Mouse (Mus musculus): ENCODE data around the gene Col4a4. TPM values are rescaled to one million over a fixed set of nuclear protein-coding genes. Genes with fewer than 3 reads are reported as not detected.

Gene Col4a4
- total and polyA plus RNA-seq, 3 experiments = 2.2 to 5.0 (median 3.7) TPM

DNA sequence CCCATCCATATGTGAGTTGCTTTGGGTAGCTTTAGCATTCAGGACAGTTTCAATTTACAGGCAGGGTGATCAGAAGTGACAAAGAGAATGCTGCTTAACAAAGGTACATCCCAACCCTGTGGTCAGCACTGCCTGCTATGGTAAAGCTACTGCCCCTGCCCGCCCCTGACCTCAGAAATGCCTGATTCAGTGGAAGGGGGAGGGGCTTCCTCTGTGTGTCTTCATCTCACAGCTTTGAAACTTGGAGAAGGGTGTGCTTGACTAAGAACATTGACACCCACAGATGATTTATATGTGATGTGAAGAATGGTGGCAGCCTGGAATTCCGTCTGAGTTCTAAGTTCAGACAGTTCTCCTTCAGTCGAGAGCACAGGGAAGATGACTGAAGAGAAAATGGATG, 48.8 kb downstream of the Col4a4 start:
- intact Hi-C loops (cut with DNase I) = no loop called here

DNA sequence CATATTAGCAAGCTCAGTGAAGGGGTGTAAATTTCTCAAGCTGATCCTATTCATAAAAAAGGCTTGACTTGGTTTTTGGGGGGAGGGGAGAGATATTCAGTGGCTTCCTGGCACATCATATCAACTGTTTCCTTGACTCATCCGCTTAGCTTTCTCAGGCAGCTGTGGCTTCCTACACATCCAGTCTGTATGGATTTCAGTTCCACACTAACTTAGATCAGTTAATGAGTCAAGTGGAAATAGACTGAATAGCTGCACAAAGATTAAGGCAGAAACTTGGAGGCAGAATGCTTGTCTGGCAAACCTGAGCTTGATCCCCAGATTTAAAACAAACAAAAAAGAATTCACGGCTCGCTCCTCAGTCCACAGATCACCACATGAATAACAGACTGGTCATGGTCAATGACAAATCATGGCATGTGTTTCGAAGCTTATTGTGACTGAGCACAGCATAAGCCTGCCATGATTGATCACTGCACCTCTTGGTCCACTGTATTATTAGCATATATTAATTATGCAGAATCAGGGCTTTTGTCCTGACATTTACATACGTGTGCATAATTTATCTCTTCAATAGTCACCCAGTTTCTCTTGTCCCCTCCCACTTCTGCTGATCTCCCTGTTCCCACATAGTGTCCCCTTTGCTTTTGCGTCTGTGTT, 50.0 kb downstream of the Col4a4 start:
- Histone ChIP-seq H3K36me3 (ENCODE audit: control insufficient read depth, insufficient read depth, low read length) (peaks cover 2% of the 10 kb centered on the region; the same call in 1 of the 2 replicates), H3K79me2 (replicated peaks; ENCODE audit: control insufficient read depth, insufficient read depth, low read length) (no peaks in the 10 kb centered on the region), H3K27ac (no peak overlapping the region), H3K4me1 (ENCODE audit: control insufficient read depth, insufficient read depth, low read length) (no peaks in the 10 kb centered on the region; the same call in 1 of the 2 replicates), H3K9ac (ENCODE audit: low read depth, low read length) (no peak overlapping the region), H3K4me3 (no peak overlapping the region), H3K27me3 (ENCODE audit: control insufficient read depth, insufficient read depth, low read length) (no peaks in the 10 kb centered on the region)
- TF ChIP-seq POLR2A (IDR thresholded peaks at IDR 0.05; ENCODE audit: insufficient read depth, low read depth, low read length) = no peak
- no peak for TF ChIP-seq EP300 (IDR thresholded peaks at IDR 0.05; ENCODE audit: insufficient read depth, low read depth, low read length)
- TF ChIP-seq CTCF (IDR thresholded peaks at IDR 0.05) = no peak
- 72% methylated on average over 6 of the region's 6 CpGs for WGBS
- intact Hi-C loops (cut with DNase I) = no loop called here
- DNase-seq = no peak

More for the DNA sequence above, 48.8 kb downstream of the Col4a4 start:
- H3K9ac ChIP-seq (ENCODE audit: low read depth, low read length) = no peak overlapping the region
- DNase-seq = no peak
- TF ChIP-seq POLR2A (IDR thresholded peaks at IDR 0.05; ENCODE audit: insufficient read depth, low read depth, low read length) (no peak), CTCF (IDR thresholded peaks at IDR 0.05) (no peak), EP300 (IDR thresholded peaks at IDR 0.05; ENCODE audit: insufficient read depth, low read depth, low read length) (no peak)
- no peak overlapping the region for H3K4me3 ChIP-seq
- no peaks in the 10 kb centered on the region for H3K79me2 ChIP-seq (replicated peaks; ENCODE audit: control insufficient read depth, insufficient read depth, low read length)
- H3K27ac ChIP-seq = no peak overlapping the region
- H3K4me1 ChIP-seq (ENCODE audit: control insufficient read depth, insufficient read depth, low read length) = no peaks in the 10 kb centered on the region; the same call in 1 of the 2 replicates
- 82% methylated on average over 3 of the region's 3 CpGs for WGBS
- H3K36me3 ChIP-seq (ENCODE audit: control insufficient read depth, insufficient read depth, low read length) = peaks cover 2% of the 10 kb centered on the region; the same call in 1 of the 2 replicates
- no peaks in the 10 kb centered on the region for H3K27me3 ChIP-seq (ENCODE audit: control insufficient read depth, insufficient read depth, low read length)

GRCm38 (mm10) chr1:82527931-82528330, 58.7 kb downstream of the Col4a4 start:
- intact Hi-C loops (cut with DNase I) = no loop called here
- Histone ChIP-seq H3K4me1 (ENCODE audit: control insufficient read depth, insufficient read depth, low read length) (no peaks in the 10 kb centered on the region), H3K9ac (ENCODE audit: low read depth, low read length) (no peak overlapping the region), H3K79me2 (replicated peaks; ENCODE audit: control insufficient read depth, insufficient read depth, low read length) (no peaks in the 10 kb centered on the region), H3K36me3 (ENCODE audit: control insufficient read depth, insufficient read depth, low read length) (no peaks in the 10 kb centered on the region), H3K4me3 (no peak overlapping the region), H3K27ac (no peak overlapping the region), H3K27me3 (ENCODE audit: control insufficient read depth, insufficient read depth, low read length) (no peaks in the 10 kb centered on the region)
- no peak for DNase-seq
- WGBS = 63% methylated on average over 4 of the region's 4 CpGs
- TF ChIP-seq EP300 (IDR thresholded peaks at IDR 0.05; ENCODE audit: insufficient read depth, low read depth, low read length) = no peak
- no peak for TF ChIP-seq POLR2A (IDR thresholded peaks at IDR 0.05; ENCODE audit: insufficient read depth, low read depth, low read length)
- TF ChIP-seq CTCF (IDR thresholded peaks at IDR 0.05) = no peak

GRCm38 (mm10) chr1:82491954-82492353, 94.7 kb downstream of the Col4a4 start:
- Histone ChIP-seq H3K79me2 (replicated peaks; ENCODE audit: control insufficient read depth, insufficient read depth, low read length) (no peaks in the 10 kb centered on the region), H3K9ac (ENCODE audit: low read depth, low read length) (no peak overlapping the region), H3K4me1 (ENCODE audit: control insufficient read depth, insufficient read depth, low read length) (no peaks in the 10 kb centered on the region), H3K27me3 (ENCODE audit: control insufficient read depth, insufficient read depth, low read length) (no peaks in the 10 kb centered on the region), H3K36me3 (ENCODE audit: control insufficient read depth, insufficient read depth, low read length) (no peaks in the 10 kb centered on the region), H3K27ac (no peak overlapping the region), H3K4me3 (no peak overlapping the region)
- no peak for TF ChIP-seq EP300 (IDR thresholded peaks at IDR 0.05; ENCODE audit: insufficient read depth, low read depth, low read length)
- no peak for TF ChIP-seq POLR2A (IDR thresholded peaks at IDR 0.05; ENCODE audit: insufficient read depth, low read depth, low read length)
- no peak for TF ChIP-seq CTCF (IDR thresholded peaks at IDR 0.05)
- intact Hi-C loops (cut with DNase I) = no loop called here
- 93% methylated on average over 2 of the region's 2 CpGs for WGBS
- DNase-seq = no peak

GRCm38 (mm10) chr1:82486371-82486770, 100.3 kb downstream of the Col4a4 start:
- no peaks in the 10 kb centered on the region for H3K27me3 ChIP-seq (ENCODE audit: control insufficient read depth, insufficient read depth, low read length)
- 78% methylated on average over 4 of the region's 4 CpGs for WGBS

DNA sequence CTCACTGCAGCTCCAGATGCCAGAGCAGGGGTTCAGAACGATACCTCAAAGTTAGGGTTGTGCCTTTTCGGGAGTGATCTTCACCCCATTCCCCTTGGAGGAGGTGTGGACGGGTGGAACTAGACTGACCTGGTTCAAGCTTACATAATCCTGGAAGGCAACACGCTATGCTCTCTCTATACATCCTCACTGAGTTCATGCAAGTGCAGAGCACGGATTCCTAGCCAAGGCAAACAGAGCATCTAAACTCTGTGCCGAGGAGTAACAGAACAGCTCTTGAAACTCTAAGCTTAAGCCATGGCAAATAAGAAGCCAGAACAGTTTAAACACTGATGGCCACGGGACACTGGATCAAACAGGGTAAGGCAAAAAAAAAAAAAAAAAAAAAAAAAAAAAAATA, 104.3 kb downstream of the Col4a4 start:
- no peak for DNase-seq
- TF ChIP-seq EP300 (IDR thresholded peaks at IDR 0.05; ENCODE audit: insufficient read depth, low read depth, low read length) = no peak
- TF ChIP-seq POLR2A (IDR thresholded peaks at IDR 0.05; ENCODE audit: insufficient read depth, low read depth, low read length) = no peak
- no peak for TF ChIP-seq CTCF (IDR thresholded peaks at IDR 0.05)
- no peak overlapping the region for H3K27ac ChIP-seq
- H3K4me1 ChIP-seq (ENCODE audit: control insufficient read depth, insufficient read depth, low read length) = no peaks in the 10 kb centered on the region
- no peaks in the 10 kb centered on the region for H3K36me3 ChIP-seq (ENCODE audit: control insufficient read depth, insufficient read depth, low read length)
- H3K79me2 ChIP-seq (replicated peaks; ENCODE audit: control insufficient read depth, insufficient read depth, low read length) = no peaks in the 10 kb centered on the region
- intact Hi-C loops (cut with DNase I) = no loop called here
- WGBS = 81% methylated on average over 7 of the region's 7 CpGs
- no peak overlapping the region for H3K9ac ChIP-seq (ENCODE audit: low read depth, low read length)
- no peak overlapping the region for H3K4me3 ChIP-seq
- no peaks in the 10 kb centered on the region for H3K27me3 ChIP-seq (ENCODE audit: control insufficient read depth, insufficient read depth, low read length)

More at GRCm38 (mm10) chr1:82486371-82486770, 100.3 kb downstream of the Col4a4 start:
- DNase-seq = no peak
- intact Hi-C loops (cut with DNase I) = no loop called here
- no peaks in the 10 kb centered on the region for H3K79me2 ChIP-seq (replicated peaks; ENCODE audit: control insufficient read depth, insufficient read depth, low read length)
- no peak overlapping the region for H3K4me3 ChIP-seq
- TF ChIP-seq EP300 (IDR thresholded peaks at IDR 0.05; ENCODE audit: insufficient read depth, low read depth, low read length) (no peak), POLR2A (IDR thresholded peaks at IDR 0.05; ENCODE audit: insufficient read depth, low read depth, low read length) (no peak), CTCF (IDR thresholded peaks at IDR 0.05) (no peak)
- H3K9ac ChIP-seq (ENCODE audit: low read depth, low read length) = no peak overlapping the region
- no peak overlapping the region for H3K27ac ChIP-seq
- H3K4me1 ChIP-seq (ENCODE audit: control insufficient read depth, insufficient read depth, low read length) = no peaks in the 10 kb centered on the region
- H3K36me3 ChIP-seq (ENCODE audit: control insufficient read depth, insufficient read depth, low read length) = no peaks in the 10 kb centered on the region
